Mouse (Mus musculus) mature B cell (primary cell): Measurements from ENCODE around the gene Slc17a2.
"Not testable (repeated sequence)": the region's sequence is repeated elsewhere in the genome, so short reads cannot be mapped to it uniquely, and the experiment has no call there.

Experiments
- in situ Hi-C: fragments of 300-500 bp; cut with MboI; formaldehyde crosslinking; loops from 2 replicates; pipeline ENCODE4 v1.14.3; 2019

Gene Slc17a2

GRCm38 (mm10) chr13:23806422-23807052 is at the start of gene Slc17a2:
Gene Slc17a2, plus strand, starts transcription at chr13:23806993.
- in situ Hi-C loops = no loop called here

GRCm38 (mm10) chr13:23757211-23757773 is 49.5 kb upstream of the Slc17a2 start:
- in situ Hi-C loops = loop anchor here (10.0 kb wide), 1 partner anchor 322 kb away; no protein-coding TSS in a partner anchor

- in situ Hi-C loops = loop anchor here (10.0 kb wide), 1 partner anchor 323 kb away; no protein-coding TSS in a partner anchor
Measured at GRCm38 (mm10) chr13:23757921-23758320, 48.9 kb upstream of the Slc17a2 start.

- in situ Hi-C loops = loop anchor here (10.0 kb wide), 1 partner anchor 325 kb away; no protein-coding TSS in a partner anchor
Measured at GRCm38 (mm10) chr13:23759251-23759771, 47.5 kb upstream of the Slc17a2 start.

- in situ Hi-C loops = loop anchor here (10.0 kb wide), 1 partner anchor 325 kb away; no protein-coding TSS in a partner anchor
Measured at GRCm38 (mm10) chr13:23759916-23760239, 46.9 kb upstream of the Slc17a2 start.

GRCm38 (mm10) chr13:23760240-23760971 is 46.4 kb upstream of the Slc17a2 start:
- in situ Hi-C loops = no loop called here

- in situ Hi-C loops = no loop called here
Measured at GRCm38 (mm10) chr13:23760972-23761864, 45.6 kb upstream of the Slc17a2 start, which contains the start of gene Hist1h4a. Gene Hist1h4a, minus strand, starts transcription at chr13:23761230.

GRCm38 (mm10) chr13:23761871-23762821 is 44.6 kb upstream of the Slc17a2 start, which contains the start of gene Hist1h3a:
Gene Hist1h3a, minus strand, starts transcription at chr13:23762386.
- in situ Hi-C loops = not testable (repeated sequence)

- in situ Hi-C loops = no loop called here
Measured at GRCm38 (mm10) chr13:23763242-23763585, 43.6 kb upstream of the Slc17a2 start.

- in situ Hi-C loops = no loop called here
Measured at GRCm38 (mm10) chr13:23763586-23764323, 43.0 kb upstream of the Slc17a2 start, which contains the start of gene Hist1h1a. Gene Hist1h1a, plus strand, starts transcription at chr13:23763666.

- in situ Hi-C loops = no loop called here
Measured at GRCm38 (mm10) chr13:23764324-23765171, 42.2 kb upstream of the Slc17a2 start.

GRCm38 (mm10) chr13:23765172-23765513 is 41.6 kb upstream of the Slc17a2 start:
- in situ Hi-C loops = no loop called here

GRCm38 (mm10) chr13:23766772-23767171 is 40.0 kb upstream of the Slc17a2 start:
- in situ Hi-C loops = no loop called here

GRCm38 (mm10) chr13:23768834-23769397 is 37.9 kb upstream of the Slc17a2 start:
- in situ Hi-C loops = no loop called here

- in situ Hi-C loops = not testable (repeated sequence)
Measured at GRCm38 (mm10) chr13:23769613-23770012, 37.2 kb upstream of the Slc17a2 start, which contains the start of gene Trim38. Gene Trim38, plus strand, starts transcription at chr13:23769913.

GRCm38 (mm10) chr13:23772561-23773313 is 34.1 kb upstream of the Slc17a2 start:
- in situ Hi-C loops = no loop called here

- in situ Hi-C loops = loop anchor here (25.0 kb wide), 1 partner anchor 509 kb away; the partner anchor contains the start of gene Carmil1
Measured at GRCm38 (mm10) chr13:23778339-23778738, 28.5 kb upstream of the Slc17a2 start.
